Mouse (Mus musculus) midbrain, postnatal 0 days (tissue): ENCODE results near the gene Cers6. TPM values are rescaled to one million over a fixed set of nuclear protein-coding genes. Genes with fewer than 3 reads are reported as not detected.
A peak's percentile ranks its signal among the peaks of the same experiment; 100 is the strongest.

ENCODE experiments used
- ATAC-seq: fragments of 200-750 bp; cut with Nextera tagmentation; 2 replicates; pipeline ENCODE4 v1.8.0; 2017; ENCODE audit warnings: moderate number of reproducible peaks, mild to moderate bottlenecking, moderate TSS enrichment, moderate library complexity; ENCODE audit not compliant: low FRiP score
- DNase-seq: peaks from one replicate; pipeline ENCODE4 v3.0.0-alpha.2; 2015; ENCODE audit warnings: low spot score
- H3K27ac ChIP-seq: fragments of 300-500 bp; sonication (generic); 2 replicates; pipeline ENCODE4 v1.5.1; 2014; ENCODE audit warnings: low read depth, mild to moderate bottlenecking, low read length, mixed read lengths
- H3K27me3 ChIP-seq: fragments of 300-500 bp; sonication (generic); 2 replicates; pipeline ENCODE4 v1.6.1; 2014; ENCODE audit warnings: low read length, control low read depth, mixed read lengths; ENCODE audit not compliant: insufficient read depth
- H3K36me3 ChIP-seq: fragments of 300-500 bp; sonication (generic); 2 replicates; pipeline ENCODE4 v1.6.1; 2014; ENCODE audit warnings: low read length, control low read depth, mixed read lengths; ENCODE audit not compliant: insufficient read depth
- H3K4me1 ChIP-seq: fragments of 300-500 bp; sonication (generic); 2 replicates; pipeline ENCODE4 v1.6.1; 2014; ENCODE audit warnings: mild to moderate bottlenecking, control low read depth, antibody characterized with exemption, low read length, mixed read lengths; ENCODE audit not compliant: insufficient read depth
- H3K4me2 ChIP-seq: fragments of 300-500 bp; sonication (generic); 2 replicates; pipeline ENCODE4 v1.6.1; 2014; ENCODE audit warnings: low read depth, mild to moderate bottlenecking, low read length, mixed read lengths; ENCODE audit not compliant: poor library complexity, severe bottlenecking
- H3K4me3 ChIP-seq: fragments of 300-500 bp; sonication (generic); 2 replicates; pipeline ENCODE4 v1.5.1; 2014; ENCODE audit warnings: low read depth, mild to moderate bottlenecking, low read length, moderate library complexity
- H3K9ac ChIP-seq: fragments of 300-500 bp; sonication (generic); replicated peaks from 2 replicates; pipeline ENCODE4 v1.6.1; 2014; ENCODE audit warnings: mild to moderate bottlenecking, low read length, moderate library complexity, mixed read lengths; ENCODE audit not compliant: poor library complexity, severe bottlenecking
- H3K9me3 ChIP-seq: fragments of 300-500 bp; sonication (generic); 2 replicates; pipeline ENCODE4 v1.6.1; 2016; ENCODE audit warnings: low read length, control low read depth
- CTCF ChIP-seq: IDR thresholded peaks from 2 replicates; pipeline ENCODE4 v1.5.1; 2016; ENCODE audit warnings: antibody characterized with exemption, mild to moderate bottlenecking
- WGBS: fragments of 180-500 bp; shearing (Covaris S2); extraction: QIAGEN DNeasy Blood & Tissue Kit; methylation state at CpG from one replicate; pipeline ENCODE4 v1.1.7; 2014; 5-methylcytosine and 5-hydroxymethylcytosine counted together
- polyA plus RNA-seq: library from polyadenylated mRNA; unstranded; fragments of >200 nt; fragmentation: Nextera tagmentation; extraction: Ambion mirVana; gene quantifications from 2 replicates; pipeline ENCODE4 v1.2.1, GENCODE M21; 2015
- total RNA-seq: library from RNA; depleted of rRNA; stranded (reverse); fragments of >200 nt; gene quantifications from 2 replicates; pipeline ENCODE4 v1.2.3, GENCODE M21; 2014

The Cers6 gene
- total and polyA plus RNA-seq, 2 experiments from 2014 or later = 29.8 to 57.1 TPM

DNA sequence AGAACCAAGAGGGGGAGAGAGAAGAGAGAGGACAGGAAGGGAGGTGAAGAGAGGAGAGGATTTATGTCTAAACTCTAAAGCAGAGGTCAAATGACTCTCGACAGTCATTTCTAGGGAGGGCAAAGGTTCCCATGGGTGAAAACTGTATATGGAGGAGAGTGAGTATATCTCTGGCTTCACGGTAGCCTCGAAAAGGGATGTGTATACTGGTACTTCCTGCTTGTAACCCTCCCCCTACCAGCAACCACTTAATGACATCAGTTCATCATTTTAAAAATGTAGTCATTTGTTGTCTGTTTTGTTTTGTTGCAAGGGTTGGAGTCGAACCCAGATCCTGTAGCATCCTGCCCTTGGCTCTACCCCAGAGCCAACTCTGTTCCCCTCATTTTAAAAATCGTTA is 17.9 kb upstream of the Cers6 start:
- no peaks in the 10 kb centered on the region for H3K36me3 ChIP-seq
- no peak overlapping the region for H3K27ac ChIP-seq
- ATAC-seq (no peak), DNase-seq (no peak)
- no peak overlapping the region for H3K4me2 ChIP-seq
- no peaks in the 10 kb centered on the region for H3K4me1 ChIP-seq
- H3K27me3 ChIP-seq = no peaks in the 10 kb centered on the region
- WGBS = 86% methylated on average over 5 of the region's 5 CpGs
- no peak overlapping the region for H3K9ac ChIP-seq
- H3K4me3 ChIP-seq = no peak overlapping the region
- H3K9me3 ChIP-seq = no peaks in the 10 kb centered on the region
- no peak for TF ChIP-seq CTCF

DNA sequence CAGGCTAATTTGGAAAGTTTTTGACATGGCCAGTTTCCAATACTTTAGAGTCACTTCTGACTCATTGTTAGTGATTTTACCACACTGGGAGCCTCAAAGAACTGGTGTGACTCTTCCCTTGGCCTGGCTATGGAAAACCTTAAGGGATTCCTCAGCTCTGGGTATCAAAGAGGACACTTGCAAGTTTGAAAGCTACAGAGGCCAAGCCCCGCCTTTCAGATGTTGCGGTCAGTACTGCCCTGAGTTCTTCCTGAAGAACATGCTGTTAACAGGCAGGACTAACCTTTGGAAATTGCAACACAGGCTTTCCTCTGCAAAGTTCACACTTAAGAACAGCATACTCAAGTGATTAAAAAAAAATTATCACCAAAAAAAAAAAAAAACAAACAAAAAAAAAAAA is 16.7 kb upstream of the Cers6 start:
- ATAC-seq (no peak), DNase-seq (no peak)
- Histone ChIP-seq H3K27me3 (no peaks in the 10 kb centered on the region), H3K4me1 (no peaks in the 10 kb centered on the region), H3K9me3 (no peaks in the 10 kb centered on the region), H3K4me3 (no peak overlapping the region), H3K36me3 (no peaks in the 10 kb centered on the region), H3K9ac (no peak overlapping the region), H3K4me2 (no peak overlapping the region), H3K27ac (no peak overlapping the region)
- WGBS = 95% methylated on average over 2 of the region's 2 CpGs
- no peak for TF ChIP-seq CTCF

DNA sequence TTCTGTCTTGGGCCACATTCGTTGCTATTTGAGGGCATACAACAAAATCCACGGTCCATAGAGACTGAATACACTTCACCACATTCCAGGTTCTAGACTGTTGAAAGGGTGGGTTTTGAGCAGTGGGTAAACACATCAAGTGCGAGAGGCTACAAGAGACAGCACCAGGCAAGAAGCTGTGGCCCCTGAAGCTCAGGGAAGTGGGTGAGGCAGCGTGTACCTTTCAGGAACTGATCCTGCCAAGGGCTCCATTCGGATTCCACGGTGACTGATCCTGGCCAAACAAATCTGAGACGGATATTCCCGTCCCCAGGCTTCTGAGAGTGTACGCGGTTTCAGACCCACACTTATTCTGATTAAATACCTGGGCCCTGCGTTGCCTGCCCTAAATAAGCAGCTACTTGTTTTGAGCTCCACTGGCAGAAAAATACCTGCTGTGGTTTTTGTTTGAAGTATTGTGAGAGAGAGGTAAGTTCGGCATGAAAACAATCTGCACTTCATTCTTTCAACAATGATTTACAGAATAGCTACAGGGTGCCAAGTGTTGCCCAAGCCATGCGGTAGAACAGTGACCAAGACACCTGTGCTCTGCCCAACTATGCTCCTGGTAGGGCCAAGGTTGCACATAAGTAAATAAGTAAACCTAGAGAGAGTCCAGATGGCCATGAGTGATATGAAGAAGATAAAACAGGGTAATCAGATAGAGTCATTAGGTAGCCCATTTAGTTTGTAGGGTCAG is 16.1 kb upstream of the Cers6 start:
- Histone ChIP-seq H3K4me3 (no peak overlapping the region), H3K27me3 (no peaks in the 10 kb centered on the region), H3K4me2 (no peak overlapping the region), H3K9me3 (no peaks in the 10 kb centered on the region), H3K9ac (no peak overlapping the region), H3K36me3 (no peaks in the 10 kb centered on the region), H3K27ac (no peak overlapping the region), H3K4me1 (no peaks in the 10 kb centered on the region)
- DNase-seq (no peak), ATAC-seq (no peak)
- 91% methylated on average over 13 of the region's 13 CpGs for WGBS
- no peak for TF ChIP-seq CTCF

DNA sequence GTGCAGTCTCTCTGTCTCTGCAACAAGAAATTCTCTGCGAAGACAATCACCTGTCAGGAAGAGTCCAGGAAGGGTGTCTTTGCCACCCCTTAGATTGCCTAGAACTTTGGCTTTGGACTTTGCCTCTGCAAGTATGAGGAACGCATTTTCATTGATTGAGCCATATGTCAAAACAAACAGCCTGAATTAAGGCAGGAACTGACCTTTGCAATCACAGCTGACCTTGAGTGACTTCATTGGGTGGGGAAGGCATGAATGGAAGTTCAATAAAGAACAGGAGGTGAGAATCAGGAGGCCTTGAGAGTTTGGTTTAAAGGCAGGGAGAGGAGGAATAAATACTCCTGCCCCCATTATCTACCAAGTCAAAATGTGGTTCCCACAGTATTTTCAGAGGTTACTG is 850 bp upstream of the Cers6 start:
- H3K9ac ChIP-seq = no peak overlapping the region
- 69% methylated on average over 2 of the region's 2 CpGs for WGBS
- 0 out of 2 replicates have a peak overlapping the region, but pooled peaks have one; percentile 79 for H3K4me3 ChIP-seq

DNA sequence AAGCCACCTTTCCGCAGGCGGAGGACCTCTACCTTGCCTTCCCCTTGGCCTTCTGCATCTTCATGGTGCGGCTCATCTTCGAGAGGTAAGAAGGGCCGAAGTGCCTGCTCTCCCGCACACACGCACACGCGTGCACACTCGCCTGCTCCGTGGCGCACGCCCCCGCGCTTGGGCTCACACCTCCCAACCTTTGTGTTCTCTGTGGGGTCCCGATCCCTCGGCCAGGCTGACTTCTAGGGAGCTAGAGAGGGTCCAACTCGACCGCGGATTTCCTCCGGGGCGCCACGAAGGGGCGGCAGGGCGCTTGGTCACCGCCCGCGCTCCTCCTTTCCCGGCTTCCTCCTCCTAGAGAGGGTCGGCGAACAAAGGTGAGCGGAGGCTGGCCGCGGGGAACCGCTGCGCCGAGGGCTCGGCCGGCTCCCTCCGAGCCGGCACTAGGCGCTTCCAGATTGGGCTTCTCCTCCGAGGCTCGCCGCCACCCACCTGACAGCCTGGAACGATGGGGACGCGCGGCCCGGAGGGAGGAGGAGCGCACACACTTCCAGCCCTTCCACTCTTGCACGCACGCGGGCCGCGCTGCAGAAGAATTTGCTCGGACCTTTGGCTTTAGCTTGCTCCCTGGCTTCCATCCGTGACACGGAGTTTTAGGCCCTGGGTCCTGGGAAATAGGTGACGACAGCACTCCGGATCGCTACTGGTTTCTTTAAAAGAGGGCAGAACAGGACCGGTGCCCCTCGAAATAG is 651 bp downstream of the Cers6 start:
- Histone ChIP-seq H3K4me2 (peak overlapping the region; percentile 85), H3K27me3 (no peaks in the 10 kb centered on the region), H3K9ac (peak overlapping the region; percentile 90), H3K9me3 (no peaks in the 10 kb centered on the region), H3K4me3 (peak overlapping the region; percentile 79), H3K36me3 (no peaks in the 10 kb centered on the region), H3K27ac (peak overlapping the region; percentile 89), H3K4me1 (0 out of 2 replicates have a peak, but pooled peaks cover 2% of the 10 kb centered on the region)
- under 1% methylated on average over 64 of the region's 64 CpGs for WGBS
- no peak for TF ChIP-seq CTCF
- ATAC-seq = peak; percentile 76
- peak; percentile 48 for DNase-seq

More for the DNA sequence above, 850 bp upstream of the Cers6 start:
- no peak for DNase-seq
- H3K4me2 ChIP-seq = peak overlapping the region; percentile 85
- no peak for ATAC-seq
- no peaks in the 10 kb centered on the region for H3K9me3 ChIP-seq
- H3K36me3 ChIP-seq = no peaks in the 10 kb centered on the region
- TF ChIP-seq CTCF = no peak
- H3K27ac ChIP-seq = no peak overlapping the region
- no peaks in the 10 kb centered on the region for H3K27me3 ChIP-seq
- 0 out of 2 replicates have a peak, but pooled peaks cover 2% of the 10 kb centered on the region for H3K4me1 ChIP-seq
